Mouse (Mus musculus): ENCODE data around the gene Ndufa11.

The Ndufa11 gene

GRCm38 (mm10) chr17:56715914-56716654 lies 1.5 kb upstream of the Ndufa11 start:
- no peak for DNase-seq (ENCODE audit: low spot score in 2 of 2)

GRCm38 (mm10) chr17:56716655-56717362 lies 758 bp upstream of the Ndufa11 start:
- DNase-seq (ENCODE audit: low spot score in 2 of 2) = peak; percentile 97 to 99

- DNase-seq (ENCODE audit: low spot score in 2 of 2) = no peak
Measured at GRCm38 (mm10) chr17:56722441-56722840, 4.9 kb downstream of the Ndufa11 start.

GRCm38 (mm10) chr17:56723419-56724161 lies 6.0 kb downstream of the Ndufa11 start:
- DNase-seq (ENCODE audit: low spot score in 2 of 2) = no peak

GRCm38 (mm10) chr17:56727029-56727649 lies 9.6 kb downstream of the Ndufa11 start:
- DNase-seq (ENCODE audit: low spot score in 2 of 2) = no peak

GRCm38 (mm10) chr17:56727659-56728058 lies 10.1 kb downstream of the Ndufa11 start:
- no peak for DNase-seq (ENCODE audit: low spot score in 2 of 2)

GRCm38 (mm10) chr17:56728117-56728516 lies 10.6 kb downstream of the Ndufa11 start:
- no peak for DNase-seq (ENCODE audit: low spot score in 2 of 2)

GRCm38 (mm10) chr17:56729151-56729550 lies 11.6 kb downstream of the Ndufa11 start:
- DNase-seq (ENCODE audit: low spot score in 2 of 2) = no peak

GRCm38 (mm10) chr17:56729656-56730055 lies 12.1 kb downstream of the Ndufa11 start:
- no peak for DNase-seq (ENCODE audit: low spot score in 2 of 2)

GRCm38 (mm10) chr17:56736534-56736933 lies 19.0 kb downstream of the Ndufa11 start:
- no peak for DNase-seq (ENCODE audit: low spot score in 2 of 2)

GRCm38 (mm10) chr17:56738221-56738620 lies 20.7 kb downstream of the Ndufa11 start:
- DNase-seq (ENCODE audit: low spot score in 2 of 2) = no peak

GRCm38 (mm10) chr17:56740118-56740787 lies 22.7 kb downstream of the Ndufa11 start:
- DNase-seq (ENCODE audit: low spot score in 2 of 2) = no peak

- no peak for DNase-seq (ENCODE audit: low spot score in 2 of 2)
Measured at GRCm38 (mm10) chr17:56740788-56741160, 23.2 kb downstream of the Ndufa11 start.

GRCm38 (mm10) chr17:56744173-56744572 lies 26.6 kb downstream of the Ndufa11 start:
- no peak for DNase-seq (ENCODE audit: low spot score in 2 of 2)

- DNase-seq (ENCODE audit: low spot score in 2 of 2) = no peak
Measured at GRCm38 (mm10) chr17:56751404-56752072, 34.0 kb downstream of the Ndufa11 start.

GRCm38 (mm10) chr17:56753452-56753851 lies 35.9 kb downstream of the Ndufa11 start:
- no peak for DNase-seq (ENCODE audit: low spot score in 2 of 2)

- no peak for DNase-seq (ENCODE audit: low spot score in 2 of 2)
Measured at GRCm38 (mm10) chr17:56754271-56755185, 37.0 kb downstream of the Ndufa11 start.

GRCm38 (mm10) chr17:56756703-56757399 lies 39.3 kb downstream of the Ndufa11 start:
- no peak for DNase-seq (ENCODE audit: low spot score in 2 of 2)

Data from frontal cortex, postnatal 10 days (tissue).